Mouse (Mus musculus) layer of hippocampus, postnatal 25 days (tissue): Measurements from ENCODE around the gene Slc7a5. TPM values are rescaled to one million over a fixed set of nuclear protein-coding genes. Genes with fewer than 3 reads are reported as not detected.

Experiments used
- DNase-seq, 2 experiments: peaks; one replicate each; pipeline ENCODE4 v3.0.0; 2022; ENCODE audit warnings: mixed read lengths in 2 of 2, low spot score in 1 of 2; ENCODE audit errors: extremely low spot score in 1 of 2
- total RNA-seq, 2 experiments: library from RNA; stranded (reverse); gene quantifications; 2 replicates each; pipeline ENCODE4 v1.2.3; 2021

The Slc7a5 gene
- total RNA-seq: 10 to 100 TPM; 66.6 to 75.5 TPM

GRCm38 (mm10) chr8:121907587-121908248, at the start of gene Slc7a5:
Slc7a5 (minus strand) TSS chr8:121907694.
- peak; percentile 94 to 95 for DNase-seq

DNA sequence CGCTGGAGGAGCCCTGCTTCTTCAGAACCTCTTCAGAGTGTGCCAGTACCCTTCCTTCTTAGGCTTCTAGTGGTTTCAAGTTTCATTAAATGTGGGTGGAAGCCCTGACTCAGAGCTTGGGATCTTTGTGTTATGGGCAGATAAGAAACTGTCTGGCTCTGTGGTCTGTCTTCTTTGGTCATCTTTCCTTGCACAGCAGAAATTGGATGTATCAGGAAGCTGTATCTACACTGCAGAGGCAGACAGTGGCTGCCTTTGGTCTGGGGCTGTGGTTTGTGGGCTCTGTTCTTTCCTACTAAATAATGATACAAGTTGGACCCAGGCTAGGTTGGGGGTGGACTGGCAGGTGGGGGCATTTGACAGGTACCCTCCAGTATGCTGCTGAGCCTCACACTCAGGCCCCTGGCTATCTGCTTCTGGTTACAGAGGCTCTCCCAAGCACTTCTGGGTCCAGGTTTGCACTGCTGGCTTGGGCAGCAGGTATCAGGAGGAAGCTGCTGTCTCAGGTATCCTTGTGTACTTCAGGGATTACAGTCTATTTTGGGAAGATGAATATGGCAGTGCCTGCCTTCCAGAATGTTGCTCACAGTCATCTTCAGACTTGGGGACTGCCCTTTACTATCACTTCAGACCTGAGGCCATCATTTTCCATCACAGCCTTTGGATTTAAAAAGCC, 48.5 kb upstream of the Slc7a5 start:
- DNase-seq: no peak

- DNase-seq: no peak
These were observed 47.6 kb upstream of the Slc7a5 start for GRCm38 (mm10) chr8:121954981-121955555.

GRCm38 (mm10) chr8:121953821-121954545, 46.5 kb upstream of the Slc7a5 start:
- DNase-seq: no peak

DNA sequence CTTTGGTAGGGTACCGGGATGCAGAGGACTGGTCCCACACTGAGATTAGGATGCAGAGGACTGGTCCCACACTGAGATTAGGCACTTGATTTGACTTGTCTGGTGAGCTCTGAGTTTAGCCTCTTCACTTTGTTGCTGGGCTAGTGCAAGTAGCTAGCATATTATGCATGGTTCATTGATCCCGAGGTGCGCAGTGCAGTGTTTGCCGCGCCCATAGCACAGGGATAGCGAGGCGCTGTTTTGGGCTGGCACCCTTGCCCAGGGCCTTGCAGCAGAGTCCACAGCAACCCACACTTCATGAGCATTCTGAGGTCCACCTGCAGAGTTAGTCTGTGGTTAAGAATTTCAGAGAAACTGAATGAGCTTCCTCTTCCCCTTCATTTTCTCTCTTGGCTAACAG, 45.3 kb upstream of the Slc7a5 start:
- DNase-seq: no peak

- DNase-seq: no peak
These were observed 44.6 kb upstream of the Slc7a5 start for GRCm38 (mm10) chr8:121952122-121952521.

DNA sequence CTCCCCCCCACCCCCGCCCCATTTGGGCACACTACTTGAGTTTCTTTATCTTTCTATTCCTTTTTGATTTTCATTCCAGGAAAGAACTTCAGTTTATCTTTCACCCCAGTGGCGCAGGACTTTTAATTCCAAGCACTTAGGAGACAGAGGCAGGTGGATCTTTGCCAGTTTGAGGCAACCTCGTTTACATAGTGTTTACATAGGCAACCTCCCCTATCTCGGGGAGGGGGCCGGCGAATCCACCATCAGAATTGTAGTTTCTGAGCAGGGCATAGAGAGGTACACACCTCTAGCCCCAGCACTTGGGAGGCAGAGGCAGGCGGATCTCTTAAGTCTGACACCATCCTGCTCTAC, 44.1 kb upstream of the Slc7a5 start:
- DNase-seq: no peak

GRCm38 (mm10) chr8:121950749-121951655, 43.5 kb upstream of the Slc7a5 start:
- peak; percentile 46 to 50 for DNase-seq

DNA sequence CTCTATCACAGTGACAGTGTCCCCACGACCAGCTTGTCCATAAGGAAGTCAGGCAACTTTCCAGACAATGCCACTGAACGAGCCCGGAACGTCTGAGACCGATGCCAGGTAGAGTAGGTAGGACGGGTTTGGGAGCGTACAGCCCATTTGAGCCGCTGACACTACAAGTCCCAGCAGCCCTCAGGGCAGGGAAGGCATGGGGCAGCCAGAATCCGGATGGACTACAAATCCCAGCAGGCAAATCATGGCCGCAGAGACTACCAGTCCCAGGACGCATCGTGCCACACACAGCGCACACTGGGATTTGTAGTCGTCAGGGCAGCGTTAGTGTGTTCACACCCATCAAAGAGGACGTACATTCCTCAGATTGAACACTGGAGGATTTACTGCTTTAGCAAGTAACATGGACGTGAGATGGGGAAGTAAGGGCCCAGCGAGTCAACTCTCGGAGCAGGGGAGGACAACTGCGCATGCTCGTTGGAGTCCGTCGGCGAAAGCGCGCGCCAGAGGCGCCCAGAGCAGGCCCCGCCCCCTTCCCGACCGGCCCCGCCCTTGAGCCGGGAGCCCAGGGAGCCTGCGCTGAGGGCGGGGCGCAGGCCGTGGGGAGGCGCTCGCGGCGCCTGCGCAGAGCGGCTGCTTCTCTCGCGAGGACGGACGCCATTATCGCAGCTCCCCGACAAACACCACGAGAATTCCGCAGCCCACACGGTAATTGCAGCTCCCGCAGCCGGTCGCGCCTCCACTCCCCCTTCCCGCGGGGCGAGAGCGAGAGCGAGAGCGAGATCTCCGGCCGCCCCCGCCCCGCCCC, 42.7 kb upstream of the Slc7a5 start:
- DNase-seq: peak; percentile 91 to 96

DNA sequence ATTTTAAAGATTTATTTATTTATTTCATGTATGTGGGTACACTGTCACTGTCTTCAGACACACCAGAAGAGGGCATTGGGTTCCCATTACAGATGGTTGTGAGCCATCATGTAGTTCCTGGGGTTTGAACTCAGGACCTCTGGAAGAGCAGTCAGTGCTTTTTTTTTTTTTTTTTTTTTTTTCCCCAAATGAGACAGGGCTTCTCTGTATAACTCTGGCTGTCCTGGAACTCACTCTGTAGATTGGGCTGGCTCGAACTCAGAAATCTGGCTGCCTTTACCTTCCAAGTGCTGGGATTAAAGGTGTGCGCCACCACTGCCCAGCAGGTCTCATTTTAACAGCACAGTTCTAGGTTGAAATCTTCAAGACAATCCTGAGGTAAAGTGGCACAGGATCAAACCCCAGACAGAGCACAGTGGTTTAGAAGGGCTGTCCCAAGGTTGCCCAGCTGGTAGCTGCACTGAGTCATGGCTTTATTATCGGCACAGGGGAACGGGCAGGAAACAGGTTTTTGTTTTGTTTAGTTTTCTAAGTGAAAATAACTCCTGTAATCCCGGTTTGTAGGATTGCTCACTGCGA, 41.8 kb upstream of the Slc7a5 start, which contains the start of gene Banp:
Gene Banp, plus strand, starts transcription at position 529 of the 579 bp plus-strand sequence.
- no peak for DNase-seq

DNA sequence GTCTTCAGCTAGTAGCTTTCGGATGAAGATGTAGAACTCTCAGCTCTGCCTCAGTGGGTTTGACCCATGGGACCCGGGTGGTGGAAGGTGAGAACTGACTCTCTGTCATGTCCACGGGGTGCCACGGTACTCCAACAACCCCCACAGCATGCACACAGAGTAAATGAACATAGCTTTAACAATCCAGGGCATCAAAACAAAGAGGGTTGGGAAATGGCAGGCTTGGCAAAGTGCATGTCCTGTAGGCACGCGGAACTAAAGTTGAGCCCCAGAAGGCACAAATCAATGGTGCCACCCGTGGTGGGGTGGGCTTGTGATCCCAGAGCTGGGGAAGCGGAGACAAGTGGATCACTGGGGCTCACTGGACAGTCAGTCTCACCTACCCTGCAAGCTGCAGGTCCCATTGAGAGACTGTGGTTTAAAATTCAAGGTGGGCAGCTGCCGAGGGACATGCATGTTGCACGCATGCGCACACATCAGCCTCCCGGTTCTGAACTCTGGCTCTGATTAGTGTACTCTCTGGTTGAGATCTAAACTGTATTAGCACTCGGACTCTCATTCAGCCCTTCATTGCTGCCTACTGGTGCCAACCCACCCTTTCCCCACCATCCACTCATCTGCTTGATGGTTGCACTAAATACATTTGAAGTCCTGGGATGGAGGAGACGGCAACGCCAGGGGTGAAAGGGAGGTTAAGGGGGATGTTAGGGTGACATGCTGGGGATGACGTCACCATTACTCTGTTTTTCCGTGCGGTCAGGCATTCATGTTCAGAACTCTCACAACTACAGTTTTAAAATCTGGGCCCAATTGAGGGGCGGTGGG, 41.0 kb upstream of the Slc7a5 start:
- no peak for DNase-seq

- DNase-seq: peak in 1 of 2 experiments; percentile 69
These were observed 40.3 kb upstream of the Slc7a5 start for GRCm38 (mm10) chr8:121947753-121948141.

DNA sequence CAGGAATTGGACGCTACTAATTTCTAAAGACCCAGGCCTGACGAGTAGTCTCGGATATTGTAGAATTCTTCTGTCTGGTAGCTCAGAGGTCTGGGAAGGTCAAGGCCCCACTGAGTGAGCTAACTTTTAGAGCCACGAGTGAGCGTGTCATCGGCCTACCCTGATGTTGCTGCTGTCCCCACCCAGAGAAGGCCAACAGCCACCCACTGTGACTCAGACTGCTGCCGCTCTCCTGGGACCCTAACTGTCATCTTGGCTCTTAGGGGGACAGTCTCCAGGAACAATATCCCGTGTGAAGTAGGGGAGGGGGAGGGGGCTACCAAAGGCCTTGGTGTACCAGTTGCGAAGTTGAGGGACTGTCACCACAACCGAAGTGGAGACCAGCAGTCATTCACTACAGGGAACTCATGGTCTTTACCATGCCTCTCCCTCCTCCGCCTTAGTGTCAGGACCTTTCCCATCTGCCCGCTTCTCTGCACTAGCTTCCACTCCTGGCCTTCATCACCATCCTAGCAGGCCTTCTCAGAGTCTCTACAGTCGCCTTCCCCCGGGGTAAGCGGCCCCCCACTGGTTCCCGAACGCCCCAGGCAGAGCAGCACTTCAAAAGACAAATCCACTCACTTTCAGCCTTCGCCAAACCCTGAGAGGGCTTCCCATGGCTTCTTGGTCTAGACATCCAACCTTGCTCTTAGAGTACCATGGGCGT, 39.7 kb upstream of the Slc7a5 start:
- DNase-seq: no peak

DNA sequence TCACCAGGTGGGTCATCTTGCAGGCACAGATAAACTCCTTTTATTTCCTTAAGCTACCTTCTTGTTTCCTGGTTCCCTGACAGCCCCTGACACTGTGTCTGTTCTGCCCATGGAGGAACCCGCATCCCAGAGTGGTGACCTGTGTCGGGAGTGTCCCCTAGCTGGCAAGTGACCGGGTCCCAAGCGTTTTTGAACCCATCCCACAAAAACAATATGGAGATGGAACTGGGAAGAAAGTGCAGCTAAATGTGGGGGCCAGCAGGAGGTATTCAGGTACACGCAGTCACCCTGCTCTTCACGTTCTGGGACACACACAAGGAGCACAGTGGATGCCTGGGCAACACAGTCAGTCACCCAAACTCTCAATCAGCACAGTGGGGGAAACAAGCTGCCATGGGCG, 38.9 kb upstream of the Slc7a5 start:
- no peak for DNase-seq

- no peak for DNase-seq
These were observed 37.3 kb upstream of the Slc7a5 start, which contains the start of gene Car5a for GRCm38 (mm10) chr8:121944831-121945230. Car5a (minus strand) TSS chr8:121944904.

GRCm38 (mm10) chr8:121943716-121944115, 36.2 kb upstream of the Slc7a5 start:
- DNase-seq: no peak

DNA sequence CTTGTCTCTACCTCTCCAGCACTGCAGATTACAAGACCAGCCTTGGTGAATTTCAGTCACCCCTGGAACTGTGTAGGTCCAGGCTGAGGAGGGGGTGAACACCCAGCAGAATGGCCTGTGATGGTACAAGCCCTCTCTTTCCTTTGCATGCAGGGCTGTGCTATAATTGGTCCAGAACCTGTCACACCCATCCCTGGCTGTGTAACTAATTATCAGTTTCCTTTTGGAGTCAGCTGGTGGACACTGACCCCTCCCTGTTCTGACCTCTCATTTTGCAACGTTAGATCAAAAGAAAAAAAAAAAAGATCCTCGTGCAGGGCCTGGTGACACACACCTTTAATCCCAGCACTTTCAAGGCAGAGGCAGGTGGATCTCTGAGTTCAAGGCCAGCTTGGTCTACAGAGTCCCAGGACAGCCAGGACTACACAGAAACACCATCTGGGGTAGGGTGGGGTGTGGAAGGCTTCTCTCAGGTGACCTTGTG, 35.6 kb upstream of the Slc7a5 start:
- no peak for DNase-seq
